Mouse (Mus musculus): ENCODE data around the gene Adam1a. TPM values are rescaled to one million over a fixed set of nuclear protein-coding genes. Genes with fewer than 3 reads are reported as not detected.
A peak's percentile ranks its signal among the peaks of the same experiment; 100 is the strongest.
"Not testable (repeated sequence)": the region's sequence is repeated elsewhere in the genome, so short reads cannot be mapped to it uniquely, and the experiment has no call there.

Gene Adam1a
- polyA plus RNA-seq, 1 experiment from 2014 or later = 2.5 TPM

DNA sequence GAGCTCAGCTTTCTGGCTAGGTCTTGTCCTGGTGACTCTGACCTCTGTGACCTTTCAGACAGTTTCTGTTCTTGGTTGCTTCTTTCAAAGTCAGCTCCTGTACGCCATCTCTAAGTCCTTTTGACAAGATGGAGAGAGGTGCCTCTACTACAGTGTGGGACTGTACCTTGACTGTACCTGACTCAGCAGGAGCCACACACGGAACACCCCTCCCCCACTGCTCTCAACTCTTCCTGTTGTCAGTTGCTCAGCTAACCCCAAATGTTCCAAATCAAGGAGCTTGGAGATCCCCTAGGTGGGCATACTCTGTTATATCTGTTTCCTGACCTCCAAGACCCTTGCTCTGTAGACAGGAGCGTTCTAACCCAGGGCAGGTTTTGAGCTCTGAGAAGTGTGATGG is 42.1 kb downstream of the Adam1a start, which contains the start of gene Adam1b:
Adam1b (minus strand) TSS at position 205 of the 400 bp plus-strand sequence.
- DNase-seq (ENCODE audit: low read depth, low spot score) (no peak), ATAC-seq (no peak)
- CTCF ChIA-PET = interaction anchor here (1.0 to 1.1 kb wide), 2 partner anchors 10 to 26 kb away, joined by 3 read pairs; no protein-coding TSS in a partner anchor
- no peak for TF ChIP-seq CTCF (IDR thresholded peaks at IDR 0.05)
- H3K27me3 ChIP-seq = no peaks in the 10 kb centered on the region
- POLR2A ChIA-PET = no interaction called here
- in situ Hi-C loops (cut with MboI; ENCODE audit: low pct_unique_long_range_greater_than_20kb) = no loop called here

DNA sequence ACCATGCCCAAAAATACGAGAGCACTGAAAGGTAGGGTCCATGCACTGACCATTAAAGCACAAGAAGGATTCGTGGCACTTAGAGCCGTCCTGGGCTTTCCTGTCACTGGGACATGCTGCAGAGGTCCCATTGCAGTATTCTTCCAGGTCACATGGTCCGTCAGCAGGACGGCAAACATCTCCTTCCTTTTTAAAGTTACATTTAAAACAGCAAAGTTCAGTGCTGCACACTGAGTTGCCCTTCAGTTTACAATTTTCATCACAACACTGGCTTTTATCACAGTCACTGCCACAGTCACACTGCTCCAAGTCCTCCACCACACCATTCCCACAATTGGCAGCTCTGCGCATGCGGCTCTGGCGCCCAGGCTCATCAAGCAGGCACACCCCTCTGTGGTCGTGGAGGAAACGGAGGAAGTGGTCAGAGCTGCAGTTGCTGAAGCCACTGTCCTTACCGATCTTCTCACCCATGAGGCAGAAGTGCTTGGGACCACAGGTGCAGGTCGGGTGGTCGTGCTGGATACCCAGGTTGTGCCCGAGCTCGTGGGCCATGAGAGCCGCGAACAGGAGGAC is 43.8 kb downstream of the Adam1a start:
- in situ Hi-C loops (cut with MboI; ENCODE audit: low pct_unique_long_range_greater_than_20kb); POLR2A ChIA-PET; CTCF ChIA-PET; H3K27me3 ChIP-seq; DNase-seq (ENCODE audit: low read depth, low spot score); ATAC-seq: not testable (repeated sequence)

DNA sequence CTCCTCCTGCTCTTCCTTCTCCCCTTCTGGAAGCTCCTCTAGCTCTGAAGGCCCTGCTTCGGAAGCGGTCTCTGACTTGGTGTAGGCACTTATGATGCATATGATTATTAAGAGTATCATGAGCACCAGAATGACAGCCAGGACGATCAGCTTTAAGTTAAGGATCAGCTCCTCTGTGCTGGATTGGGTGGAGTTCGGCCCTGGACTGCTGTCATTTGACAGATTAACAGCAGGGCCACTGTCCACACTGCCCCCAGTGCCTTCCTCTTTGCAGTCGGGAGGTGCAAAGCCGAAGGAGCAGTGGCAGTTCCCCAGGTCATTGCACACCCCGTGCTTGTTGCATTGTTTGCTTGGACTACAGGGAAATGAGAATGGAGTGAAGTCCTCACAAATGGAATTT is 44.6 kb downstream of the Adam1a start:
- in situ Hi-C loops (cut with MboI; ENCODE audit: low pct_unique_long_range_greater_than_20kb) = no loop called here
- ChIA-PET POLR2A (no interaction called here), CTCF (no interaction called here)
- TF ChIP-seq CTCF (IDR thresholded peaks at IDR 0.05) = no peak
- ATAC-seq (no peak), DNase-seq (ENCODE audit: low read depth, low spot score) (no peak)
- H3K27me3 ChIP-seq = no peaks in the 10 kb centered on the region

DNA sequence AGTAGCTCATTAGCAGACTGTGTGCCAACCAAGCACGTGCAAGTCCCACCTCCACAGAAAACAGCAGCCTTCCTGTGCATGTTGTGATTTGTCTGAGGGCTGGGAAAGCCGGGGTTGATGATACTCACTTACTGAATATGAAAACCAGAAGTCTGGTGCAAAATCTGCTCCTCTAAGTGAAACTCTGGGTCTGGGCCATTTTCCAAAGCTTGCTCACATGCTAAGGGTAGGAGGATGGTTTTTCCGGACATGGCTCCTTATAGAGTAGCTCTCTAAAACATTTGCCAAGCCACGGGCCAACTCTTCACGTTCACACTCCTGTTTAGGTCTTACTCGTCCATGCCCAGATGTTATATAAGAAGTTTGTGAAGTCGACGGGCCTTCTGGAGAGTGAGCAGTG is 52.0 kb downstream of the Adam1a start:
- in situ Hi-C loops (cut with MboI; ENCODE audit: low pct_unique_long_range_greater_than_20kb) = loop anchor here (25.0 kb wide), 1 partner anchor 531 kb away; no protein-coding TSS in a partner anchor
- DNase-seq (ENCODE audit: low read depth, low spot score) (no peak), ATAC-seq (no peak)
- POLR2A ChIA-PET = no interaction called here
- H3K27me3 ChIP-seq = no peaks in the 10 kb centered on the region
- CTCF ChIA-PET = interaction anchor here (3.6 kb wide), 1 partner anchor 15 kb away, joined by 21 read pairs; no protein-coding TSS in a partner anchor
- no peak for TF ChIP-seq CTCF (IDR thresholded peaks at IDR 0.05)

DNA sequence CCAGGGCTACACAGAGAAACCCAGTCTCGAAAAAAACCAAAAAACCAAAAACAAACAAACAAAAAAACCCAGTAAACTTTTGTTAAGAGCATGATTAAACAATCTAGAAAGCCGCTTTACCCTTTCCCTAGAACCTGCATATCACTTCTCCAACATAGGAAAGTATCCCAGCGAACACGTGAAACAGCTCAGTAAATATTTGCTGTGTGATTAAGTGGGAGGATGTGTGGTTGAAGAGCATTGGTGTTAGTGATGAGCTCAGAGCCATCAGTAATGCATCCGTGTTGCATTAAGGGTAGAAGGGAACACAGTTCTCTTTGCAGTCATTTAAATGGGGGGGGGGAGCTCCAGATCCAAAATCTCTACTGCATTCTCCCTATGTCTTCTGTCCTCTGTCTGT is 60.5 kb downstream of the Adam1a start:
- DNase-seq (ENCODE audit: low read depth, low spot score) = no peak
- POLR2A ChIA-PET = no interaction called here
- no peaks in the 10 kb centered on the region for H3K27me3 ChIP-seq
- CTCF ChIA-PET = interaction anchor here (1.2 kb wide), 1 partner anchor 62 kb away, joined by 3 read pairs; no protein-coding TSS in a partner anchor
- no peak for TF ChIP-seq CTCF (IDR thresholded peaks at IDR 0.05)
- no peak for ATAC-seq
- in situ Hi-C loops (cut with MboI; ENCODE audit: low pct_unique_long_range_greater_than_20kb) = loop anchor here (25.0 kb wide), 1 partner anchor 522 kb away; no protein-coding TSS in a partner anchor

DNA sequence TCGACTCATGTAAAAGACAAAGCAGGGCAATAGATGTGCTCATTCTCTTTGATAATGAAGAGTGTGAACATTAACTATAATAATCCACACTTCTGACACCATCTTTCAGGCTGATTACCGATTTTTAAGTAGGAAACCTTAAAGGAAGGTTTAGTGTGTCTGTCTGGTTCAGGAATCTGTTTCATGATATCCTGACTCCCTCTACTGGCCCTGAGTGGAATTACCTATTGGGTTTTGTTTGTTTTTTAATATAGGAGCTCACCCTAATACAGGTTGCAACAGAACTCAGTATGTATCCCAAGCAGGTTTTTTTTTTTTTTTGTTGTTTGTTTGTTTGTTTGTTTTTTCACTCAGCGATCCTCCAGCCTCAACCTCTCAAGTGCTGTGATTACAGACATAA is 67.6 kb downstream of the Adam1a start:
- TF ChIP-seq CTCF (IDR thresholded peaks at IDR 0.05) = peak; percentile 69
- ChIA-PET CTCF (interaction anchor here (0.7 to 3.6 kb wide), 13 partner anchors 11 to 125 kb away, joined by 3 to 54 read pairs (median 4); partner anchors contain the start of gene Adam1b), POLR2A (interaction anchor here (1.9 kb wide), 1 partner anchor 25 kb away, joined by 11 read pairs; the partner anchor contains the start of genes Erp29 and Tmem116)

DNA sequence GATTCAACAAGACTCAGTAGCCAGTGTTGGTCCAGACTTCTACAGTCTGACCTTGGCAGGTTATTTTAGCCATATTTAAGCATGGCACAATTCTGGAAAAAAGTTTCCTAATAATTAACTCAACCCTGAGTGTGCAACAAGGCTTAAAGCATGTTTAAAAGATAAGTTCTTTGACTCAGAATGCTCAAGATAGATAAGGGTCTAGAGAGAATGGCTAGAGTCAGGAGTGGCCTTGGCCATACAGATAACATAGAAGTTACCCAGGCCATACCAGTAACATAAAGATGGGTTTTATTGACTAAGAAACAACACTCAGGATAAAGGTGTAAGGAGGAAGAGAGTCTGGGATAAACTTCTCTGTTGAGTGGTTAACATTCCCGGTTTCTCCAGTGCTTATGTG is 69.2 kb downstream of the Adam1a start:
- in situ Hi-C loops (cut with MboI; ENCODE audit: low pct_unique_long_range_greater_than_20kb) = loop anchor here (5.0 to 25.0 kb wide), 2 partner anchors 259 to 514 kb away; no protein-coding TSS in a partner anchor
- ATAC-seq (no peak), DNase-seq (ENCODE audit: low read depth, low spot score) (no peak)
- no peak for TF ChIP-seq CTCF (IDR thresholded peaks at IDR 0.05)
- ChIA-PET POLR2A (interaction anchor here (1.4 kb wide), 1 partner anchor 25 kb away, joined by 5 read pairs; the partner anchor contains the start of gene Tmem116), CTCF (interaction anchor here (0.7 to 3.5 kb wide), 5 partner anchors 12 to 37 kb away, joined by 3 to 54 read pairs (median 5); no protein-coding TSS in a partner anchor)
- no peaks in the 10 kb centered on the region for H3K27me3 ChIP-seq

More for the DNA sequence above, 67.6 kb downstream of the Adam1a start:
- H3K27me3 ChIP-seq = no peaks in the 10 kb centered on the region
- in situ Hi-C loops (cut with MboI; ENCODE audit: low pct_unique_long_range_greater_than_20kb) = loop anchor here (5.0 to 25.0 kb wide), 2 partner anchors 260 to 515 kb away; no protein-coding TSS in a partner anchor
- ATAC-seq (no peak), DNase-seq (ENCODE audit: low read depth, low spot score) (no peak)

DNA sequence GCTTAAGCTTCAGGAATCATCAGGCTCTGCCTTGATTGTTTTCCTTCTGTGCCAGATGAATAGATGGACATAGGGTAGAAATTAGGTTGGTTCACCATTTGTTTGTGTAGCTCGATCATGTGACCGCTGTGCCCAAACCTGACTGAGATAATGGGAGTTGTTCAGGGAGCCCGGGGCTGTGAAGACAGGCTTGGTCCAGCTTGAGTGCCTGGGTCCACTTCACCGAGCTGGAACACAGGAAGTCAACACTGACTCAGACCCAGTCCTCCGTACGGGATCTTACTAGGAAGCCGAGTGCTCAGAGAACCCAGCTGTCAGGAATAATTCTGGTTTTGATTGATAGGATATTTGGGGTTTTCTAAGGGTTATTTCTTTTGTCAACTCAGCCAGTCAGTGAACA is 70.7 kb downstream of the Adam1a start:
- in situ Hi-C loops (cut with MboI; ENCODE audit: low pct_unique_long_range_greater_than_20kb) = loop anchor here (5.0 to 25.0 kb wide), 2 partner anchors 257 to 512 kb away; no protein-coding TSS in a partner anchor
- no peak for DNase-seq (ENCODE audit: low read depth, low spot score)
- no peak for TF ChIP-seq CTCF (IDR thresholded peaks at IDR 0.05)
- H3K27me3 ChIP-seq = no peaks in the 10 kb centered on the region
- ATAC-seq = no peak
- POLR2A ChIA-PET = interaction anchor here (1.4 to 1.6 kb wide), 2 partner anchors 22 to 23 kb away, joined by 3 to 5 read pairs; partner anchors contain the start of gene Tmem116
- CTCF ChIA-PET = interaction anchor here (1.2 to 1.8 kb wide), 4 partner anchors 12 to 36 kb away, joined by 3 to 5 read pairs (median 4); no protein-coding TSS in a partner anchor

DNA sequence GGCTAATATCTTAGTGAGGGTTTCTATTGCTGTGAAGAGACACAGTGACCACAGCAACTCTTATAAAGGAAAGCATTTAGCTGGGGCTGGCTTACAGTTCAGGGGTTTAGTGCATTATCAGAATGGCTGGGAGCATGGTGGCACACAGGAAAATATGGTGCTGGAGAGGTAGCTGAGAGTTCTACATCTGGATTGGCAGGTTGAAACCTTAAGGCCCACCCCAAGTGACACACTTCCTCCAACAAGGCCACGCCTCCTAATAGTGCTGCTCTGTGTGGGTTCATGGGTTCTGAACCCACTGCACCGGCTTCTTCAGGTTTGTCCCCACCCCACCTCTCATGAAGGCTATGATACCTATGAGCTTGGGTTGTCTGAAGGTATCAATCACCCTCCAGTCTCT is 72.9 kb downstream of the Adam1a start:
- ChIA-PET POLR2A (interaction anchor here (0.6 kb wide), 1 partner anchor 10 kb away, joined by 3 read pairs; no protein-coding TSS in a partner anchor), CTCF (interaction anchor here (0.8 to 1.7 kb wide), 2 partner anchors 8 to 22 kb away, joined by 3 to 4 read pairs; no protein-coding TSS in a partner anchor)
- no peak for DNase-seq (ENCODE audit: low read depth, low spot score)
- in situ Hi-C loops (cut with MboI; ENCODE audit: low pct_unique_long_range_greater_than_20kb) = no loop called here
- ATAC-seq = no peak
- no peaks in the 10 kb centered on the region for H3K27me3 ChIP-seq
- TF ChIP-seq CTCF (IDR thresholded peaks at IDR 0.05) = no peak

DNA sequence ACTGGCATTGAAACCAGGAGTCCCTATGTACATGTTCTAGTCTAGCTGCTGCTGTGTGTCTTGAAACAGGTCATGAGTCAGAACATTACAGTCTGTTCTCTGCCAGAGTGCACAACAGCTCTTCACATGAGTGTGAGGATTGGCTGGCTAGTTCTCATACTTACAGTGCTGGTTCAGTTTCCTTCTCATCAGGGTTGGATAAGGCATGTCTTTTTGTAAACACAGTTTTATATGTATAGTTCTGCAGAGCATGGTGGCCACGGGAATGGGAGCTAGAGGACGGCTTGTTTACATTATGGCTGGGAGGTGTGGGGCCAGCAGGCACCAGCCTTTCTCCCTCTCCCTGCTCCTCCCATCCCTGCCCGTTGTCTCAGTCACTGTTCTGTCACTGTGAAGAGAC is 75.7 kb downstream of the Adam1a start:
- in situ Hi-C loops (cut with MboI; ENCODE audit: low pct_unique_long_range_greater_than_20kb) = no loop called here
- no peak for TF ChIP-seq CTCF (IDR thresholded peaks at IDR 0.05)
- no peak for ATAC-seq
- no peak for DNase-seq (ENCODE audit: low read depth, low spot score)
- H3K27me3 ChIP-seq = no peaks in the 10 kb centered on the region
- POLR2A ChIA-PET = no interaction called here
- CTCF ChIA-PET = interaction anchor here (0.8 to 1.0 kb wide), 2 partner anchors 10 to 17 kb away, joined by 3 read pairs; partner anchors contain the start of gene Erp29

Other genes with a start within 250 kb of the Adam1a start
- gene Trafd1, start 159.8 kb downstream of the Adam1a start, polyA plus RNA-seq (2021) = 37.5 TPM
- 36.3 TPM for gene Naa25, start 147.5 kb downstream of the Adam1a start, polyA plus RNA-seq (2021)
- 2.8 TPM for gene Tmem116, start 93.6 kb downstream of the Adam1a start, polyA plus RNA-seq (2021)
- 219 TPM for gene Erp29, start 93.0 kb downstream of the Adam1a start, polyA plus RNA-seq (2021)
- 0.10 TPM for gene Adam1b, start 42.0 kb downstream of the Adam1a start, polyA plus RNA-seq (2021)
- gene Gm42878, start within 50 bp of the Adam1a start, polyA plus RNA-seq (2021) = 0.19 TPM
- 72.2 TPM for gene Mapkapk5, start 423 bp upstream of the Adam1a start, polyA plus RNA-seq (2021)
- 470 TPM for gene Aldh2, start 48.3 kb upstream of the Adam1a start, polyA plus RNA-seq (2021)
- 29.8 TPM for gene Acad12, start 73.5 kb upstream of the Adam1a start, polyA plus RNA-seq (2021)
- 34.7 TPM for gene Acad10, start 115.0 kb upstream of the Adam1a start, polyA plus RNA-seq (2021)
- gene Brap, start 115.1 kb upstream of the Adam1a start, polyA plus RNA-seq (2021) = 65.3 TPM
- gene Atxn2, start 165.9 kb upstream of the Adam1a start, polyA plus RNA-seq (2021) = 209 TPM